Mouse (Mus musculus) midbrain, embryonic 15.5 days (tissue): ENCODE measurements around the gene Cygb. TPM values are rescaled to one million over a fixed set of nuclear protein-coding genes. Genes with fewer than 3 reads are reported as not detected.
"Not testable (repeated sequence)": the region's sequence is repeated elsewhere in the genome, so short reads cannot be mapped to it uniquely, and the experiment has no call there.

ENCODE experiments used
- ATAC-seq: fragments of 200-750 bp; cut with Nextera tagmentation; replicated peaks from 2 replicates; pipeline ENCODE4 v1.8.0; 2017; ENCODE audit warnings: moderate TSS enrichment
- H3K27ac ChIP-seq: fragments of 300-500 bp; sonication (generic); 2 replicates; pipeline ENCODE4 v1.5.1; 2015; ENCODE audit warnings: mild to moderate bottlenecking, inconsistent platforms
- H3K27me3 ChIP-seq: fragments of 300-500 bp; sonication (generic); replicated peaks from 2 replicates; pipeline ENCODE4 v1.6.1; 2015; ENCODE audit warnings: inconsistent platforms
- H3K36me3 ChIP-seq: fragments of 300-500 bp; sonication (generic); replicated peaks from 2 replicates; pipeline ENCODE4 v1.6.1; 2015; ENCODE audit warnings: inconsistent platforms
- H3K4me1 ChIP-seq: fragments of 300-500 bp; sonication (generic); 2 replicates; pipeline ENCODE4 v1.6.1; 2015; ENCODE audit warnings: inconsistent platforms
- H3K4me2 ChIP-seq: fragments of 300-500 bp; sonication (generic); 2 replicates; pipeline ENCODE4 v1.6.1; 2015; ENCODE audit warnings: inconsistent platforms, mild to moderate bottlenecking, moderate library complexity
- H3K4me3 ChIP-seq: fragments of 300-500 bp; sonication (generic); 2 replicates; pipeline ENCODE4 v1.5.1; 2015; ENCODE audit warnings: mild to moderate bottlenecking, inconsistent platforms
- H3K9ac ChIP-seq: fragments of 300-500 bp; sonication (generic); 2 replicates; pipeline ENCODE4 v1.6.1; 2015; ENCODE audit warnings: mild to moderate bottlenecking, inconsistent platforms
- H3K9me3 ChIP-seq: fragments of 300-500 bp; sonication (generic); 2 replicates; pipeline ENCODE4 v1.6.1; 2016; ENCODE audit warnings: inconsistent platforms
- WGBS: fragments of 180-500 bp; shearing (Covaris S2); methylation state at CpG from one replicate; pipeline ENCODE4 v1.1.7; 2015; ENCODE audit warnings: mixed read lengths; 5-methylcytosine and 5-hydroxymethylcytosine counted together
- polyA plus RNA-seq: library from polyadenylated mRNA; unstranded; fragments of >200 nt; fragmentation: Nextera tagmentation; extraction: Ambion mirVana; gene quantifications from 2 replicates; pipeline ENCODE4 v1.2.1, GENCODE M21; 2015

Gene Cygb
- polyA plus RNA-seq, 1 experiment from 2014 or later = 23.3 TPM

- Histone ChIP-seq H3K36me3 (peaks cover 34% of the 10 kb centered on the region; the same call in 1 of the 2 replicates), H3K9me3 (no peaks in the 10 kb centered on the region), H3K27ac (peak overlapping the region; percentile 66), H3K4me1 (peaks cover 30% of the 10 kb centered on the region), H3K4me2 (peak overlapping the region; percentile 85), H3K27me3 (no peaks in the 10 kb centered on the region), H3K9ac (peak overlapping the region; percentile 71), H3K4me3 (peak overlapping the region; percentile 62)
- peak; percentile 39 for ATAC-seq
- under 1% methylated on average over 24 of the region's 24 CpGs for WGBS
Measured at GRCm38 (mm10) chr11:116671845-116672434, 17.8 kb upstream of the Cygb start.

GRCm38 (mm10) chr11:116671112-116671844 lies 17.2 kb upstream of the Cygb start:
- Histone ChIP-seq H3K4me3 (peak overlapping the region; percentile 62), H3K27me3 (no peaks in the 10 kb centered on the region), H3K36me3 (peaks cover 30% of the 10 kb centered on the region; the same call in 1 of the 2 replicates), H3K9ac (peak overlapping the region; percentile 71), H3K9me3 (no peaks in the 10 kb centered on the region), H3K27ac (peak overlapping the region; percentile 66), H3K4me1 (peaks cover 30% of the 10 kb centered on the region), H3K4me2 (peak overlapping the region; percentile 85)
- ATAC-seq = peak; percentile 92
- under 1% methylated on average over 45 of the region's 45 CpGs for WGBS

DNA sequence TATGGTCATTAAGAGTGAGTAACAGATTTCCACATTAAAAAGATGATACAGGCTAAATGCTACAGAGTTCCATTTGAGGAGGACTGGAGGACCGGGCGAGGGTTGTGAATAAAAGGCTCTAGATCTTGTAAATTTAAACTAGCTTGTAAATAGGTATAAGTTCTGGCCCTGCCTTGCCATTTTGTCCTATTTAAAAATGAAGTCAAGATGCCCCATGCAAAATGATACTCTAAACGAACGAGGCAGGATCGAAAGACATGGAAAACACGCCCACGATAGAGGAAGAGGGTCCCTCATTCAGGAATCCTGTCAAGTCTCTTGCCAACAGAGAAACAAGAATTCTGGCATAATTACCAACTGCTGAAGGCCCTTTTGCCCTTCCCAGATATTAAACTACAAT lies 16.3 kb upstream of the Cygb start:
- peaks cover 21% of the 10 kb centered on the region; the same call in 1 of the 2 replicates for H3K36me3 ChIP-seq
- H3K4me1 ChIP-seq = peaks cover 30% of the 10 kb centered on the region
- peak overlapping the region; percentile 62; the same call in 1 of the 2 replicates for H3K4me3 ChIP-seq
- H3K9ac ChIP-seq = 0 out of 2 replicates have a peak overlapping the region, but pooled peaks have one; percentile 12
- 0 out of 2 replicates have a peak overlapping the region, but pooled peaks have one; percentile 62 for H3K27ac ChIP-seq
- no peaks in the 10 kb centered on the region for H3K9me3 ChIP-seq
- no peaks in the 10 kb centered on the region for H3K27me3 ChIP-seq
- 82% methylated on average over 7 of the region's 7 CpGs for WGBS
- peak overlapping the region; percentile 85 for H3K4me2 ChIP-seq
- no peak for ATAC-seq

GRCm38 (mm10) chr11:116669787-116670365 lies 15.8 kb upstream of the Cygb start:
- H3K4me3 ChIP-seq = no peak overlapping the region
- ATAC-seq = no peak
- whole genome bisulfite sequencing = 53% methylated on average over 13 of the region's 13 CpGs
- 0 out of 2 replicates have a peak overlapping the region, but pooled peaks have one; percentile 85 for H3K4me2 ChIP-seq
- H3K4me1 ChIP-seq = peaks cover 30% of the 10 kb centered on the region
- peaks cover 16% of the 10 kb centered on the region; the same call in 1 of the 2 replicates for H3K36me3 ChIP-seq
- H3K27me3 ChIP-seq = no peaks in the 10 kb centered on the region
- H3K27ac ChIP-seq = no peak overlapping the region
- no peak overlapping the region for H3K9ac ChIP-seq
- H3K9me3 ChIP-seq = no peaks in the 10 kb centered on the region

DNA sequence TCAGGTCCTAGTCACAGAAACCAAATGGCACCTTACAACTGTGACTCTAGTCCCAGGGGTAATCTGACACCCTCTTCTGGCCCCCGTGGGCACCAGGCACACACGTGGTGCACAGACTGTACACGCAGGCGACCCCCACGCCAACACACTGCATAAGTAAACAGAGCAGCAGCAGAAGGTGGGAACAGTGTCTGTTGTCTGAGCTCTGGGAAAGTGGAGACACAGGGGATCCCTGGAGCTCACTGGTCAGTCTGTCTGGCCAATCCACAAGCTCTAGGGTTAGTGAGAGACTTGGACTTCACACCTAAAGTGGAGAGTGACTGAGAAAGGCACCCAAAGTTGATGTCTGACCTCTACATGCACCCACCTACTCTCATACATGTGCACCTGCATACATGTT lies 15.2 kb upstream of the Cygb start:
- no peak for ATAC-seq
- Histone ChIP-seq H3K9ac (no peak overlapping the region), H3K27me3 (no peaks in the 10 kb centered on the region), H3K36me3 (peaks cover 10% of the 10 kb centered on the region; the same call in 1 of the 2 replicates), H3K27ac (no peak overlapping the region), H3K4me3 (no peak overlapping the region), H3K4me1 (peaks cover 30% of the 10 kb centered on the region), H3K9me3 (no peaks in the 10 kb centered on the region), H3K4me2 (no peak overlapping the region)
- WGBS = 43% methylated on average over 5 of the region's 5 CpGs

- WGBS = 40% methylated on average over 7 of the region's 7 CpGs
- Histone ChIP-seq H3K36me3 (peaks cover 6% of the 10 kb centered on the region; the same call in 1 of the 2 replicates), H3K27ac (no peak overlapping the region), H3K4me3 (no peak overlapping the region), H3K9ac (no peak overlapping the region), H3K27me3 (no peaks in the 10 kb centered on the region), H3K9me3 (no peaks in the 10 kb centered on the region), H3K4me2 (no peak overlapping the region), H3K4me1 (peaks cover 35% of the 10 kb centered on the region)
- ATAC-seq = no peak
Measured at GRCm38 (mm10) chr11:116668839-116669238, 14.7 kb upstream of the Cygb start.

DNA sequence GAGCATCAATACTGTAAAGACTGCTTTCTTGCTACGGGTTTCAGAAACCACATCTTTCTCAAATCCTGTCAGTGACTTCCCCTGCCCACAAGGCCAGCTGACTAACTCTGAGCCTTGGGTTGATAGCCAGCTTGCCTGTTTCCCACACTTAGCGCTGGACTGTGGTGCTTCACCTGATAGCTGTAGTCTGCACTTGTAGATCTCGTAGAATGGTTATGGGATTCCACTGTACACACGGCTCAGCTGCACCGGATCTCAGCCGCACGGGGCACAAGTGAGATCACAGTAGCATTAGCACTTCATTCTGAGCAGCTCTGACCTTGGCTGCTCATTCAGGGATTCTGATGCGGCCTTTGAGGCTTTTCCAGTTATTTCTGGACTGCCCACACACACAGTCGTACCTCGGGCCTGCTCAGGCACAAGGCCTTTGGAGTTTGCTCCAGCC lies 14.3 kb upstream of the Cygb start:
- Histone ChIP-seq H3K9ac (no peak overlapping the region), H3K9me3 (no peaks in the 10 kb centered on the region), H3K27me3 (no peaks in the 10 kb centered on the region), H3K4me2 (no peak overlapping the region), H3K4me3 (no peak overlapping the region), H3K27ac (no peak overlapping the region), H3K4me1 (peaks cover 38% of the 10 kb centered on the region), H3K36me3 (peaks cover 2% of the 10 kb centered on the region; the same call in 1 of the 2 replicates)
- WGBS = 79% methylated on average over 10 of the region's 10 CpGs
- no peak for ATAC-seq

DNA sequence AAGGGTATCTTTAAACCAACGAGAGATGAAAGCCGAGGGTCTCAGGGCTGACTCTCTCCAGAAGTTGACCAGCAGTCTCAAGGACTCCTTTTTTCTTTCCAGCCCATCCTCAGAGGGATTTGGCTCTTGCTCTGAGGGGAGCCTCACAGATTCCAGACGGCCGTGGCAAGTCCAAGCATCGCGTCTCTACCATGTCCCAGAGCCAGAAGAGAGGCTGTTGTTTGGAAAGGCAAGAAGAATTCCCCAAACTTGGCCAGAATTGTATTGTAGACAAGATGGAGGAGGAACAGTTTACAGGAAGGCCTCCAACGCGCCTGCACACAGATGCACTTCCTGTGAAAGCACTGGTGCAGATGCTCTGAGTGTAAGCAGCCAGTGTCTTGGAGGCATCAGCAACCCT lies 13.8 kb upstream of the Cygb start:
- 86% methylated on average over 8 of the region's 8 CpGs for WGBS
- Histone ChIP-seq H3K9ac (no peak overlapping the region), H3K36me3 (no peaks in the 10 kb centered on the region), H3K27ac (no peak overlapping the region), H3K4me3 (no peak overlapping the region), H3K27me3 (no peaks in the 10 kb centered on the region), H3K9me3 (no peaks in the 10 kb centered on the region), H3K4me2 (no peak overlapping the region), H3K4me1 (peaks cover 38% of the 10 kb centered on the region)
- ATAC-seq = no peak

DNA sequence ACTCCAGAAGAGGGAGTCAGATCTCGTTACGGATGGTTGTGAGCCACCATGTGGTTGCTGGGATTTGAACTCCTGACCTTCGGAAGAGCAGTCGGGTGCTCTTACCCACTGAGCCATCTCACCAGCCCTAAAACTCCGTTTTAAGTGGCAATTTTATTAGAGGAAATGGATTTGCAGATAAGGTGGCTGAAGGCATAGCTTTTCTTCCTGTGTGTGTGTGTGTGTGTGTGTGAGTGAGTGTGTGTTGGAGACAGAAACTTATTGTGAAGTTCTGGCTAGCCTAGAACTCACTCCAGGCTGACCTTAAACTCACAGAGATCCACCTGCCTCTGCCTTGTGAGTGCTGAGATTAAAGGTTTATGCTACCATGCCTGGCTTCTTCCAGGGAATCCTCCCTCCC lies 12.9 kb upstream of the Cygb start:
- H3K4me3 ChIP-seq, H3K4me2 ChIP-seq, H3K9ac ChIP-seq, H3K9me3 ChIP-seq, H3K36me3 ChIP-seq, H3K27ac ChIP-seq, ATAC-seq, H3K27me3 ChIP-seq: not testable (repeated sequence)
- peaks cover 38% of the 10 kb centered on the region for H3K4me1 ChIP-seq
- 86% methylated on average over 5 of the region's 5 CpGs for WGBS

DNA sequence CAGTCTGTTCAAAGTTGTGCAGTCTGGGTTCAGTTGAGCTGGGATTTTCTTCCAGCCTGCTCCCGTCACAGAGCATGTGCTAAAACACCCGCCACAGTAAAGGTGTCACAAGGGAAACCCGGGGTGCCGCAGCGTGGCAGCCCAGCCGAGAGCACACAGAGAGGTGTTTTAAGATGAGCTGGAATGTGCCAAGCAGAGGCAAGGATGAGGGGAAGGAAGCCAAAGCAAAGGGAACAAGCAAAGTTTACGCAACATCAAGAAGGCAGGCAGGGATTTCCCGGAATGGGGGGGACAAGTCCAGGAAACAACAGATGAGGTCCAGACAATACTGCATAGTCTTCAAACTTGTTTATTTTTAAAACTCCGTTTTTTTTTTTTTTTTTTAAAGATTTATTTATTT lies 12.5 kb upstream of the Cygb start:
- no peaks in the 10 kb centered on the region for H3K36me3 ChIP-seq
- H3K9ac ChIP-seq = no peak overlapping the region
- 82% methylated on average over 9 of the region's 9 CpGs for WGBS
- no peak overlapping the region for H3K4me3 ChIP-seq
- no peak overlapping the region for H3K4me2 ChIP-seq
- H3K27ac ChIP-seq = no peak overlapping the region
- no peaks in the 10 kb centered on the region for H3K27me3 ChIP-seq
- H3K4me1 ChIP-seq = peaks cover 42% of the 10 kb centered on the region
- ATAC-seq = no peak
- H3K9me3 ChIP-seq = no peaks in the 10 kb centered on the region

DNA sequence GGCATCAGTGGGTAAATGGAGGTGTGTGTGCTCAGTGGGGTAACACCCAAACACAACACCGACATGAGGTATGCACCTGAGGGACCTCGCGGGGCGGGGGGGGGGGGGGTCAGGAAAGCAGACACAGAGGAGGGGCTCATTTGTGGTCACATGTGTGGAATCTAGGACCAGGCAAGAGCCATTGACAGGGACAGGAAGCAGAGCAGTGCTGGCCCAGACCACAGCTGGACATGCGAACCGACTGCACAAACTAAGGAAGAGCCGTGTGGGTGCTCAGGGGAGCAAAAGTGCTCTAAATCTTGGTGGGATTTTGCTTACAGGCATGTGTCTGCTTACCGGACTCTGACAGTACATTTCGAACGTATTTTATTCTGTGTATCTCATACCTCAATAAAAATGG lies 11.2 kb upstream of the Cygb start:
- Histone ChIP-seq H3K4me2 (no peak overlapping the region), H3K4me1 (peaks cover 45% of the 10 kb centered on the region), H3K27ac (no peak overlapping the region), H3K36me3 (no peaks in the 10 kb centered on the region), H3K9ac (no peak overlapping the region), H3K4me3 (no peak overlapping the region), H3K9me3 (no peaks in the 10 kb centered on the region), H3K27me3 (no peaks in the 10 kb centered on the region)
- ATAC-seq = no peak
- 75% methylated on average over 10 of the region's 10 CpGs for WGBS

- H3K9me3 ChIP-seq = no peaks in the 10 kb centered on the region
- H3K4me2 ChIP-seq = peak overlapping the region; percentile 30; the same call in 1 of the 2 replicates
- H3K4me3 ChIP-seq = no peak overlapping the region
- H3K9ac ChIP-seq = peak overlapping the region; percentile 16; the same call in 1 of the 2 replicates
- 45% methylated on average over 8 of the region's 8 CpGs for WGBS
- H3K27me3 ChIP-seq = no peaks in the 10 kb centered on the region
- peaks cover 59% of the 10 kb centered on the region for H3K4me1 ChIP-seq
- H3K27ac ChIP-seq = peak overlapping the region; percentile 75
- ATAC-seq = no peak
- no peaks in the 10 kb centered on the region for H3K36me3 ChIP-seq
Measured at GRCm38 (mm10) chr11:116661948-116662377, 7.8 kb upstream of the Cygb start.
